Mouse (Mus musculus) heart, embryonic 11.5 days (tissue): ENCODE data around the gene Fhad1. TPM values are rescaled to one million over a fixed set of nuclear protein-coding genes. Genes with fewer than 3 reads are reported as not detected.

Source experiments
- ATAC-seq: fragments of 200-750 bp; cut with Nextera tagmentation; replicated peaks from 2 replicates; pipeline ENCODE4 v1.8.0; 2017; ENCODE audit warnings: moderate library complexity; ENCODE audit not compliant: insufficient number of reproducible peaks, low FRiP score, low TSS enrichment
- H3K27ac ChIP-seq: fragments of 300-500 bp; sonication (generic); 2 replicates; pipeline ENCODE4 v1.5.1; 2014; ENCODE audit warnings: mild to moderate bottlenecking, low read depth, low read length
- H3K27me3 ChIP-seq: fragments of 300-500 bp; sonication (generic); 2 replicates; pipeline ENCODE4 v1.6.1; 2014; ENCODE audit warnings: mild to moderate bottlenecking, low read length, mixed read lengths; ENCODE audit not compliant: control insufficient read depth, insufficient read depth
- H3K36me3 ChIP-seq: fragments of 300-500 bp; sonication (generic); 2 replicates; pipeline ENCODE4 v1.6.1; 2014; ENCODE audit warnings: mild to moderate bottlenecking, low read length, moderate library complexity, mixed read lengths; ENCODE audit not compliant: control insufficient read depth, insufficient read depth
- H3K4me1 ChIP-seq: fragments of 300-500 bp; sonication (generic); 2 replicates; pipeline ENCODE4 v1.6.1; 2014; ENCODE audit warnings: low read length; ENCODE audit not compliant: control insufficient read depth, insufficient read depth
- H3K4me2 ChIP-seq: fragments of 300-500 bp; sonication (generic); 2 replicates; pipeline ENCODE4 v1.6.1; 2014; ENCODE audit warnings: mild to moderate bottlenecking, moderate library complexity
- H3K4me3 ChIP-seq: fragments of 300-500 bp; sonication (generic); 2 replicates; pipeline ENCODE4 v1.5.1; 2014; ENCODE audit warnings: low read depth, low read length
- H3K9ac ChIP-seq: fragments of 300-500 bp; sonication (generic); 2 replicates; pipeline ENCODE4 v1.6.1; 2014; ENCODE audit warnings: mild to moderate bottlenecking, low read depth, low read length, moderate library complexity
- H3K9me3 ChIP-seq: fragments of 300-500 bp; sonication (generic); replicated peaks from 2 replicates; pipeline ENCODE4 v1.6.1; 2016; ENCODE audit warnings: low read length; ENCODE audit not compliant: control insufficient read depth
- WGBS: fragments of 180-500 bp; shearing (Covaris S2); extraction: QIAGEN DNeasy Blood & Tissue Kit; methylation state at CpG from one replicate; pipeline ENCODE4 v1.1.7; 2014; ENCODE audit not compliant: insufficient replicate concordance; 5-methylcytosine and 5-hydroxymethylcytosine counted together
- polyA plus RNA-seq: library from polyadenylated mRNA; unstranded; fragments of >200 nt; fragmentation: Nextera tagmentation; extraction: Ambion mirVana; gene quantifications from 2 replicates; pipeline ENCODE4 v1.2.1, GENCODE M21; 2014

Fhad1 gene
- polyA plus RNA-seq, 1 experiment from 2014 or later, result 3.8 TPM

- Histone ChIP-seq H3K27me3 (no peaks in the 10 kb centered on the region), H3K36me3 (no peaks in the 10 kb centered on the region), H3K27ac (no peak overlapping the region), H3K9me3 (no peaks in the 10 kb centered on the region), H3K9ac (no peak overlapping the region), H3K4me1 (peaks cover 26% of the 10 kb centered on the region), H3K4me3 (no peak overlapping the region), H3K4me2 (no peak overlapping the region)
- 55% methylated on average over 13 of the region's 13 CpGs for WGBS
- ATAC-seq, result no peak
Measured at GRCm38 (mm10) chr4:141949436-141949835, 65.4 kb downstream of the Fhad1 start.

- H3K4me1 ChIP-seq, result peaks cover 23% of the 10 kb centered on the region
- ATAC-seq, result no peak
- no peaks in the 10 kb centered on the region for H3K9me3 ChIP-seq
- no peak overlapping the region for H3K4me3 ChIP-seq
- no peaks in the 10 kb centered on the region for H3K27me3 ChIP-seq
- 70% methylated on average over 3 of the region's 3 CpGs for WGBS
- no peak overlapping the region for H3K4me2 ChIP-seq
- H3K36me3 ChIP-seq, result no peaks in the 10 kb centered on the region
- H3K27ac ChIP-seq, result no peak overlapping the region
- H3K9ac ChIP-seq, result no peak overlapping the region
Measured at GRCm38 (mm10) chr4:141948822-141949221, 66.1 kb downstream of the Fhad1 start.

GRCm38 (mm10) chr4:141942403-141942802 is 72.5 kb downstream of the Fhad1 start:
- H3K9ac ChIP-seq, result no peak overlapping the region
- peaks cover 11% of the 10 kb centered on the region; the same call in 1 of the 2 replicates for H3K4me1 ChIP-seq
- H3K36me3 ChIP-seq, result no peaks in the 10 kb centered on the region
- no peak overlapping the region for H3K27ac ChIP-seq
- H3K27me3 ChIP-seq, result no peaks in the 10 kb centered on the region
- no peaks in the 10 kb centered on the region for H3K9me3 ChIP-seq
- ATAC-seq, result no peak
- 14% methylated on average over 11 of the region's 11 CpGs for WGBS
- no peak overlapping the region for H3K4me3 ChIP-seq
- peak overlapping the region; percentile 40; the same call in 1 of the 2 replicates for H3K4me2 ChIP-seq

GRCm38 (mm10) chr4:141941289-141941688 is 73.6 kb downstream of the Fhad1 start:
- Histone ChIP-seq H3K9ac (no peak overlapping the region), H3K4me3 (no peak overlapping the region), H3K27me3 (no peaks in the 10 kb centered on the region), H3K4me2 (no peak overlapping the region), H3K9me3 (no peaks in the 10 kb centered on the region), H3K36me3 (no peaks in the 10 kb centered on the region), H3K27ac (no peak overlapping the region), H3K4me1 (peaks cover 11% of the 10 kb centered on the region; the same call in 1 of the 2 replicates)
- no peak for ATAC-seq
- WGBS, result 81% methylated on average over 8 of the region's 8 CpGs

GRCm38 (mm10) chr4:141938535-141938934 is 76.3 kb downstream of the Fhad1 start:
- no peak overlapping the region for H3K4me3 ChIP-seq
- H3K9me3 ChIP-seq, result no peaks in the 10 kb centered on the region
- peaks cover 11% of the 10 kb centered on the region; the same call in 1 of the 2 replicates for H3K4me1 ChIP-seq
- H3K4me2 ChIP-seq, result no peak overlapping the region
- WGBS, result 74% methylated on average over 4 of the region's 4 CpGs
- no peak for ATAC-seq
- no peak overlapping the region for H3K9ac ChIP-seq
- H3K27ac ChIP-seq, result no peak overlapping the region
- H3K36me3 ChIP-seq, result no peaks in the 10 kb centered on the region
- H3K27me3 ChIP-seq, result no peaks in the 10 kb centered on the region

GRCm38 (mm10) chr4:141932785-141933574 is 81.9 kb downstream of the Fhad1 start:
- no peak overlapping the region for H3K9ac ChIP-seq
- no peak for ATAC-seq

GRCm38 (mm10) chr4:141931526-141931925 is 83.4 kb downstream of the Fhad1 start:
- Histone ChIP-seq H3K27ac (no peak overlapping the region), H3K27me3 (no peaks in the 10 kb centered on the region), H3K4me2 (no peak overlapping the region), H3K36me3 (no peaks in the 10 kb centered on the region), H3K4me1 (no peaks in the 10 kb centered on the region), H3K9me3 (no peaks in the 10 kb centered on the region), H3K9ac (no peak overlapping the region), H3K4me3 (no peak overlapping the region)
- 78% methylated on average over 5 of the region's 5 CpGs for WGBS
- no peak for ATAC-seq

More at GRCm38 (mm10) chr4:141932785-141933574, 81.9 kb downstream of the Fhad1 start:
- Histone ChIP-seq H3K4me2 (no peak overlapping the region), H3K27ac (no peak overlapping the region), H3K4me1 (0 out of 2 replicates have a peak, but pooled peaks cover 1% of the 10 kb centered on the region), H3K27me3 (no peaks in the 10 kb centered on the region), H3K36me3 (no peaks in the 10 kb centered on the region), H3K4me3 (no peak overlapping the region), H3K9me3 (no peaks in the 10 kb centered on the region)
- 69% methylated on average over 14 of the region's 14 CpGs for WGBS

- Histone ChIP-seq H3K27ac (no peak overlapping the region), H3K9me3 (no peaks in the 10 kb centered on the region), H3K27me3 (no peaks in the 10 kb centered on the region), H3K36me3 (no peaks in the 10 kb centered on the region), H3K9ac (no peak overlapping the region), H3K4me1 (no peaks in the 10 kb centered on the region), H3K4me3 (no peak overlapping the region), H3K4me2 (no peak overlapping the region)
- 77% methylated on average over 11 of the region's 11 CpGs for WGBS
- ATAC-seq, result no peak
Measured at GRCm38 (mm10) chr4:141930001-141930400, 84.9 kb downstream of the Fhad1 start.

GRCm38 (mm10) chr4:141928881-141929281 is 86.0 kb downstream of the Fhad1 start:
- WGBS, result 71% methylated on average over 7 of the region's 7 CpGs
- no peak overlapping the region for H3K9ac ChIP-seq

More at GRCm38 (mm10) chr4:141928881-141929281, 86.0 kb downstream of the Fhad1 start:
- H3K36me3 ChIP-seq, result no peaks in the 10 kb centered on the region
- no peak for ATAC-seq
- H3K4me1 ChIP-seq, result no peaks in the 10 kb centered on the region
- no peaks in the 10 kb centered on the region for H3K27me3 ChIP-seq
- H3K4me2 ChIP-seq, result no peak overlapping the region
- H3K27ac ChIP-seq, result no peak overlapping the region
- no peak overlapping the region for H3K4me3 ChIP-seq
- H3K9me3 ChIP-seq, result no peaks in the 10 kb centered on the region
